Mouse (Mus musculus): ENCODE measurements around the gene Chst11.

- no peak for TF ChIP-seq CTCF (IDR thresholded peaks at IDR 0.05; ENCODE audit: insufficient read depth, low read depth, low read length)
- TF ChIP-seq POLR2A (IDR thresholded peaks at IDR 0.05; ENCODE audit: insufficient read depth, low read depth, low read length), result no peak
Observed at GRCm38 (mm10) chr10:82986993-82987349, 1.7 kb downstream of the Chst11 start.
